13 mouse cellular contexts compared by ENCODE assay signal in genomic region chr11:115975544-115975943, GRCm38 (mm10). TPM values are rescaled to one million over a fixed set of nuclear protein-coding genes. Genes with fewer than 3 reads are reported as not detected.
DNase-seq lines count a peak whose midpoint lies in the region; ATAC-seq and TF ChIP-seq lines count a peak whose summit lies in the region.
"Had no signal": no experiment of that assay in that cellular context is flagged by ENCODE, and none has a peak within 500 bp of the region (broad histone marks: within the 10 kb centered on the region; RNA-seq: fewer than 3 reads in every experiment).

No protein-coding gene starts in this region.

- no peak overlapping the region for H3K27ac ChIP-seq in heart, embryonic 15.5 days
- H3K27ac ChIP-seq in neural tube, embryonic 12.5 days, result no peak overlapping the region
- no peak overlapping the region for H3K27ac ChIP-seq in hindbrain, embryonic 15.5 days (replicated peaks)
- peak overlapping the region; percentile 92 for H3K27ac ChIP-seq in small intestine, adult 2 months (ENCODE audit: insufficient read depth, low read depth, low read length)
- H3K27ac ChIP-seq: forebrain, embryonic 15.5 days; liver, embryonic 14.5 days had no signal

- H3K9me3 ChIP-seq in heart, embryonic 15.5 days (replicated peaks), result no peaks in the 10 kb centered on the region
- no peaks in the 10 kb centered on the region for H3K9me3 ChIP-seq in neural tube, embryonic 12.5 days
- H3K9me3 ChIP-seq in hindbrain, embryonic 15.5 days, result no peaks in the 10 kb centered on the region
- H3K9me3 ChIP-seq: forebrain, embryonic 15.5 days had no signal

- no peak for ATAC-seq in heart, embryonic 15.5 days (replicated peaks; ENCODE audit: insufficient number of reproducible peaks, insufficient read depth, low FRiP score, low read depth)
- ATAC-seq in neural tube, embryonic 12.5 days (ENCODE audit: low FRiP score, low read depth), result no peak
- no peak for ATAC-seq in hindbrain, embryonic 15.5 days (ENCODE audit: low FRiP score, low read depth)
- ATAC-seq: forebrain, embryonic 15.5 days had no signal

- 29% methylated on average over 12 of the region's 12 CpGs for WGBS in heart, embryonic 15.5 days
- 36% methylated on average over 12 of the region's 12 CpGs for WGBS in neural tube, embryonic 12.5 days
- 24% methylated on average over 12 of the region's 12 CpGs for WGBS in hindbrain, embryonic 15.5 days
- WGBS in small intestine, adult 2 months, result 13% methylated on average over 12 of the region's 12 CpGs

- TF ChIP-seq POLR2A in small intestine, adult 2 months (IDR thresholded peaks at IDR 0.05; ENCODE audit: low read depth, low read length), result peak; percentile 77

- peaks cover 11% of the 10 kb centered on the region for H3K4me1 ChIP-seq in heart, embryonic 15.5 days (replicated peaks)
- H3K4me1 ChIP-seq in neural tube, embryonic 12.5 days, result peaks cover 7% of the 10 kb centered on the region
- H3K4me1 ChIP-seq in hindbrain, embryonic 15.5 days (replicated peaks), result peaks cover 9% of the 10 kb centered on the region
- peaks cover 15% of the 10 kb centered on the region for H3K4me1 ChIP-seq in small intestine, adult 2 months (ENCODE audit: control insufficient read depth, insufficient read depth, insufficient read length, low read length)

- intact Hi-C loops in heart, postnatal 36 days (cut with DNase I), result no loop called here
- intact Hi-C loops in left cerebral cortex, postnatal 10 days (cut with DNase I), result no loop called here

- peak overlapping the region; percentile 89 for H3K4me2 ChIP-seq in heart, embryonic 15.5 days
- peak overlapping the region; percentile 71; the same call in 1 of the 2 replicates for H3K4me2 ChIP-seq in neural tube, embryonic 12.5 days (replicated peaks)
- peak overlapping the region; percentile 62 for H3K4me2 ChIP-seq in hindbrain, embryonic 15.5 days

- TF ChIP-seq CTCF in small intestine, adult 2 months (IDR thresholded peaks at IDR 0.05; ENCODE audit: extremely low read depth, insufficient read length, insufficient replicate concordance, low read depth, low read length), result no peak; the same call in 1 of the 2 replicates

- H3K27me3 ChIP-seq in heart, embryonic 15.5 days, result peaks cover 66% of the 10 kb centered on the region
- peaks cover 43% of the 10 kb centered on the region for H3K27me3 ChIP-seq in neural tube, embryonic 12.5 days (replicated peaks)
- H3K27me3 ChIP-seq in hindbrain, embryonic 15.5 days, result peaks cover 34% of the 10 kb centered on the region
- no peaks in the 10 kb centered on the region for H3K27me3 ChIP-seq in small intestine, adult 2 months (ENCODE audit: control insufficient read depth, insufficient read depth, low read length)

- no peak for DNase-seq in heart, postnatal 36 days
- no peak for DNase-seq in neural tube, embryonic 10.5 days (ENCODE audit: extremely low spot score, low spot score)
- no peak for DNase-seq in left cerebral cortex, postnatal 10 days (ENCODE audit: extremely low spot score in 1 of 2, low spot score in 2 of 2)
- no peak for DNase-seq in gastrocnemius, postnatal 4 days (ENCODE audit: low spot score in 2 of 2)
- DNase-seq: cerebellum, adult 8-10 months; right cerebral cortex, postnatal 14 days had no signal

- H3K4me3 ChIP-seq in heart, embryonic 15.5 days, result peak overlapping the region; percentile 55
- H3K4me3 ChIP-seq in neural tube, embryonic 12.5 days, result no peak overlapping the region
- H3K4me3 ChIP-seq in hindbrain, embryonic 15.5 days, result peak overlapping the region; percentile 37; the same call in 1 of the 2 replicates
- peak overlapping the region; percentile 79 for H3K4me3 ChIP-seq in small intestine, adult 2 months (ENCODE audit: low read depth, low read length)

- no peak overlapping the region for H3K9ac ChIP-seq in heart, embryonic 15.5 days
- H3K9ac ChIP-seq in neural tube, embryonic 12.5 days, result no peak overlapping the region
- H3K9ac ChIP-seq in hindbrain, embryonic 15.5 days, result no peak overlapping the region
- H3K9ac ChIP-seq: liver, embryonic 14.5 days had no signal

- H3K36me3 ChIP-seq in heart, embryonic 15.5 days, result no peaks in the 10 kb centered on the region
- H3K36me3 ChIP-seq in neural tube, embryonic 12.5 days, result no peaks in the 10 kb centered on the region
- no peaks in the 10 kb centered on the region for H3K36me3 ChIP-seq in hindbrain, embryonic 15.5 days
- H3K36me3 ChIP-seq in small intestine, adult 2 months (ENCODE audit: control insufficient read depth, insufficient read depth, low read length), result peaks cover 22% of the 10 kb centered on the region
- H3K36me3 ChIP-seq: forebrain, embryonic 15.5 days had no signal

RNA-seq across cellular contexts. Expression of gene Itgb4, which starts 1.0 kb away (rescaled TPM):
- polyA plus RNA-seq in heart, embryonic 15.5 days (2015; fragmentation: Nextera tagmentation; extraction: Ambion mirVana), result 1.2 and 3.9 TPM in 2 replicates
- 1 to 10 TPM; 2.6 to 3.4 TPM for total RNA-seq in heart, postnatal 36 days (2021)
- polyA plus RNA-seq in neural tube, embryonic 12.5 days (2016; fragmentation: Nextera tagmentation; extraction: Ambion mirVana), result 0.99 and 1.4 TPM in 2 replicates
- 1.7 and 1.9 TPM in 2 replicates for polyA plus RNA-seq in hindbrain, embryonic 15.5 days (2015; fragmentation: Nextera tagmentation; extraction: Ambion mirVana)
- polyA plus RNA-seq in small intestine, adult 2 months (2012; rRNA removed), result 53.2 and 133 TPM in 2 replicates
- total RNA-seq in left cerebral cortex, postnatal 10 days (2021), result 1 to 10 TPM; 4.7 to 4.8 TPM
- total RNA-seq in gastrocnemius, postnatal 4 days (2021), result 1 to 10 TPM; 5.1 to 6.2 TPM
- total RNA-seq: monocyte, adult 5-6 weeks had no signal

RNA-seq across cellular contexts. Expression of gene Galk1, which starts 37.0 kb away (rescaled TPM):
- polyA plus RNA-seq in heart, embryonic 15.5 days (2015; fragmentation: Nextera tagmentation; extraction: Ambion mirVana), result 120 and 147 TPM in 2 replicates
- total RNA-seq in heart, postnatal 36 days (2021), result 10 to 100 TPM; 12.8 to 19.3 TPM
- polyA plus RNA-seq in neural tube, embryonic 12.5 days (2016; fragmentation: Nextera tagmentation; extraction: Ambion mirVana), result 100 and 109 TPM in 2 replicates
- 62.5 and 70.9 TPM in 2 replicates for polyA plus RNA-seq in hindbrain, embryonic 15.5 days (2015; fragmentation: Nextera tagmentation; extraction: Ambion mirVana)
- polyA plus RNA-seq in small intestine, adult 2 months (2012; rRNA removed), result 39.5 and 53.3 TPM in 2 replicates
- total RNA-seq in left cerebral cortex, postnatal 10 days (2021), result 10 to 100 TPM; 25.6 to 28.1 TPM
- 10 to 100 TPM; 32.7 to 40.0 TPM for total RNA-seq in gastrocnemius, postnatal 4 days (2021)

RNA-seq across cellular contexts. Expression of gene Recql5, which starts 42.3 kb away (rescaled TPM):
- polyA plus RNA-seq in heart, embryonic 15.5 days (2015; fragmentation: Nextera tagmentation; extraction: Ambion mirVana), result 9.1 and 14.7 TPM in 2 replicates
- total RNA-seq in heart, postnatal 36 days (2021), result 1 to 10 TPM; 6.7 to 8.9 TPM
- polyA plus RNA-seq in neural tube, embryonic 12.5 days (2016; fragmentation: Nextera tagmentation; extraction: Ambion mirVana), result 24.2 and 30.2 TPM in 2 replicates
- polyA plus RNA-seq in hindbrain, embryonic 15.5 days (2015; fragmentation: Nextera tagmentation; extraction: Ambion mirVana), result 18.7 and 23.8 TPM in 2 replicates
- 5.8 and 9.2 TPM in 2 replicates for polyA plus RNA-seq in small intestine, adult 2 months (2012; rRNA removed)
- 10 to 100 TPM; 17.1 to 20.9 TPM for total RNA-seq in left cerebral cortex, postnatal 10 days (2021)
- total RNA-seq in gastrocnemius, postnatal 4 days (2021), result 10 to 100 TPM in 1 of 2 experiments, 1 to 10 TPM in 1; 8.6 to 12.9 TPM

RNA-seq across cellular contexts. Expression of gene Sap30bp, which starts 42.5 kb away (rescaled TPM):
- 21.4 and 21.9 TPM in 2 replicates for polyA plus RNA-seq in heart, embryonic 15.5 days (2015; fragmentation: Nextera tagmentation; extraction: Ambion mirVana)
- 10 to 100 TPM; 17.2 to 20.7 TPM for total RNA-seq in heart, postnatal 36 days (2021)
- 53.7 and 54.8 TPM in 2 replicates for polyA plus RNA-seq in neural tube, embryonic 12.5 days (2016; fragmentation: Nextera tagmentation; extraction: Ambion mirVana)
- 42.9 and 43.4 TPM in 2 replicates for polyA plus RNA-seq in hindbrain, embryonic 15.5 days (2015; fragmentation: Nextera tagmentation; extraction: Ambion mirVana)
- polyA plus RNA-seq in small intestine, adult 2 months (2012; rRNA removed), result 15.2 and 27.1 TPM in 2 replicates
- 10 to 100 TPM; 55.3 to 60.9 TPM for total RNA-seq in left cerebral cortex, postnatal 10 days (2021)
- 10 to 100 TPM; 25.1 to 25.7 TPM for total RNA-seq in gastrocnemius, postnatal 4 days (2021)

RNA-seq across cellular contexts. Expression of gene H3f3b, which starts 52.2 kb away (rescaled TPM):
- polyA plus RNA-seq in heart, embryonic 15.5 days (2015; fragmentation: Nextera tagmentation; extraction: Ambion mirVana), result 648 and 727 TPM in 2 replicates
- total RNA-seq in heart, postnatal 36 days (2021), result 100 to 1,000 TPM; 136 to 158 TPM
- polyA plus RNA-seq in neural tube, embryonic 12.5 days (2016; fragmentation: Nextera tagmentation; extraction: Ambion mirVana), result 2,060 and 2,115 TPM in 2 replicates
- 1,686 and 1,716 TPM in 2 replicates for polyA plus RNA-seq in hindbrain, embryonic 15.5 days (2015; fragmentation: Nextera tagmentation; extraction: Ambion mirVana)
- polyA plus RNA-seq in small intestine, adult 2 months (2012; rRNA removed), result 48.6 and 118 TPM in 2 replicates
- 100 to 1,000 TPM; 320 to 336 TPM for total RNA-seq in left cerebral cortex, postnatal 10 days (2021)
- total RNA-seq in gastrocnemius, postnatal 4 days (2021), result 100 to 1,000 TPM; 383 to 437 TPM

Comparison
In these comparisons a context has a peak if more than half of its experiments do, and no peak if none do; other contexts are left out.
1. RNA of gene Itgb4, which starts 1.0 kb away (polyA plus RNA-seq): 53.2 to 133 TPM in small intestine, adult 2 months; 1.7 to 1.9 TPM in hindbrain, embryonic 15.5 days, 1.2 to 3.9 TPM in heart, embryonic 15.5 days and 0.99 to 1.4 TPM in neural tube, embryonic 12.5 days; every median in the first group is over 10 times any median in the second.
2. Peak in every context shown above with its lines, with median percentiles within 50 percentile points of each other: H3K4me2 ChIP-seq.